Mouse (Mus musculus): ENCODE measurements around the gene Eme1. TPM values are rescaled to one million over a fixed set of nuclear protein-coding genes. Genes with fewer than 3 reads are reported as not detected.
"Not testable (repeated sequence)": the region's sequence is repeated elsewhere in the genome, so short reads cannot be mapped to it uniquely, and the experiment has no call there.

Eme1 gene
- polyA plus RNA-seq, 1 experiment from 2014 or later: 4.2 TPM

DNA sequence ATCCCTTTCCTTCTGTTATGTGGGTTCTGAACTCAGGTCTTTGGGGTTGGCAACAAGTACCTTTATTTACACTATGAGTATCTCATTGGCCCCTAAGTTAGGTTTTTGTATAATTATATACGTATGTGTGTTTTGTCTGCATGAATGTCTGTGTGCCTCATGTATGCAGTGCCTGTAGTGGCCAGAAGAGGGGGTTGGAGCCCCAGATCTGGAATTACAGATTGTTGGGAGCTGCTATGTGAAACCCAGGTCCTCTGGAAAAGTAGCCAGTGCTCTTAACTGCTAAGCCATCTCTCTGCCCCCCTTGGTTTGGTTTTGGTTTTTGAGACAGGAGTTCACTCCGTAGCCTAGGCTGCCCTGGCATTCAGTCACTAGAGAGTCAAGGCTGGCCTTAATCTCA, 43.4 kb upstream of the Eme1 start:
- H3K27ac ChIP-seq (ENCODE audit: low read depth, low read length): no peak overlapping the region
- no peak for ATAC-seq
- peak; percentile 40 for TF ChIP-seq CTCF (IDR thresholded peaks at IDR 0.05; ENCODE audit: low read depth)
- H3K4me1 ChIP-seq (replicated peaks; ENCODE audit: control insufficient read depth, insufficient read depth, low read length): no peaks in the 10 kb centered on the region
- no peaks in the 10 kb centered on the region for H3K9me3 ChIP-seq (ENCODE audit: control insufficient read depth)
- no peak overlapping the region for H3K9ac ChIP-seq (ENCODE audit: low read depth, low read length)
- 0 out of 2 replicates have a peak, but pooled peaks cover 6% of the 10 kb centered on the region for H3K27me3 ChIP-seq (replicated peaks; ENCODE audit: control insufficient read depth, insufficient read depth, low read length)
- H3K4me3 ChIP-seq (ENCODE audit: low read depth, low read length): no peak overlapping the region
- WGBS: 93% methylated on average over 2 of the region's 2 CpGs
- H3K36me3 ChIP-seq (ENCODE audit: control insufficient read depth, insufficient read depth): no peaks in the 10 kb centered on the region
- no peak overlapping the region for H3K4me2 ChIP-seq (replicated peaks; ENCODE audit: low read depth)

DNA sequence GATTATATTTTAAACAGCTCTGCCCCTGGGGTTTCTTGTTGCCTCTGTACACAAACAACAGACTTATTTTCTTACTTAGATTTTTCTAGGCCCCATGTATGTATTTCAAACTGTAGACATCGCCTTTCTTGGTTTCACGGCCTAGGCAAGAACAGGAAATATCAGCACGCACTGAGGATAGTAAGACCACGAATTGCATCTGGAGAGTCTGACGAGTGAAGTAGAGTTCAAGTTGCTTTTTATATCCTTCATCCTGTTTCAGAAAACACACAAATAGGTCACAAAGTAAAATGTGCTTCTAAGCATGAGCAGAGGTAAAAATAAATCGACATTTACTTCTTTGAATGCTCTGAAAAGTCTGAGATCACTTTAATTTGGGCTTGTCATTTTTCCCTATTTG, 41.7 kb upstream of the Eme1 start:
- no peak overlapping the region for H3K27ac ChIP-seq (ENCODE audit: low read depth, low read length)
- no peak for TF ChIP-seq CTCF (IDR thresholded peaks at IDR 0.05; ENCODE audit: low read depth)
- no peak overlapping the region for H3K9ac ChIP-seq (ENCODE audit: low read depth, low read length)
- WGBS: 72% methylated on average over 6 of the region's 6 CpGs
- H3K4me3 ChIP-seq (ENCODE audit: low read depth, low read length): no peak overlapping the region
- H3K4me2 ChIP-seq (replicated peaks; ENCODE audit: low read depth): no peak overlapping the region
- no peaks in the 10 kb centered on the region for H3K27me3 ChIP-seq (replicated peaks; ENCODE audit: control insufficient read depth, insufficient read depth, low read length)
- no peaks in the 10 kb centered on the region for H3K36me3 ChIP-seq (ENCODE audit: control insufficient read depth, insufficient read depth)
- H3K9me3 ChIP-seq (ENCODE audit: control insufficient read depth): no peaks in the 10 kb centered on the region
- no peaks in the 10 kb centered on the region for H3K4me1 ChIP-seq (replicated peaks; ENCODE audit: control insufficient read depth, insufficient read depth, low read length)
- no peak for ATAC-seq

DNA sequence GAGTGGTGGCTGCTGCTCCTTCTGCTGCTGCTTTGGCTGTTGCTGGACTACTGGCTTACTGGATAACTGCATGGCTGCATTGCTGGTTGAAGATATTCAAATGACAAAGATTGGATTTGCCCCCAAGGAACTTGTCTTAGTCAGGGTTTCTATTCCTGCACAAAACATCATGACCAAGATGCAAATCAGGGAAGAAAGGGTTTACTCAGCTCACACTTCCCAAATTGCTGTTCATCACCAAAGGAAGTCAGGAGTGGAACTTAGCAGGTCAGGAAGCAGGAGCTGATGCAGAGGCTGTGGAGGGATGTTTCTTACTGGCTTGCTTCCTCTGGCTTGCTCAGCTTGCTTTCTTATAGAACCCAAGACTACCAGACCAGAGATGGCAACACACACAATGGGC, 38.7 kb upstream of the Eme1 start:
- H3K4me1 ChIP-seq (replicated peaks; ENCODE audit: control insufficient read depth, insufficient read depth, low read length); H3K9me3 ChIP-seq (ENCODE audit: control insufficient read depth); H3K27ac ChIP-seq (ENCODE audit: low read depth, low read length); ATAC-seq; H3K27me3 ChIP-seq (replicated peaks; ENCODE audit: control insufficient read depth, insufficient read depth, low read length); H3K4me2 ChIP-seq (replicated peaks; ENCODE audit: low read depth); H3K4me3 ChIP-seq (ENCODE audit: low read depth, low read length); H3K36me3 ChIP-seq (ENCODE audit: control insufficient read depth, insufficient read depth); H3K9ac ChIP-seq (ENCODE audit: low read depth, low read length): not testable (repeated sequence)

- no peaks in the 10 kb centered on the region for H3K27me3 ChIP-seq (replicated peaks; ENCODE audit: control insufficient read depth, insufficient read depth, low read length)
- no peaks in the 10 kb centered on the region for H3K4me1 ChIP-seq (replicated peaks; ENCODE audit: control insufficient read depth, insufficient read depth, low read length)
- TF ChIP-seq CTCF (IDR thresholded peaks at IDR 0.05; ENCODE audit: low read depth): no peak
- H3K27ac ChIP-seq (ENCODE audit: low read depth, low read length): no peak overlapping the region
- ATAC-seq: no peak
- WGBS: 77% methylated on average over 6 of the region's 6 CpGs
- no peak overlapping the region for H3K4me2 ChIP-seq (replicated peaks; ENCODE audit: low read depth)
- no peaks in the 10 kb centered on the region for H3K9me3 ChIP-seq (ENCODE audit: control insufficient read depth)
- H3K4me3 ChIP-seq (ENCODE audit: low read depth, low read length): no peak overlapping the region
- no peaks in the 10 kb centered on the region for H3K36me3 ChIP-seq (ENCODE audit: control insufficient read depth, insufficient read depth)
- H3K9ac ChIP-seq (ENCODE audit: low read depth, low read length): no peak overlapping the region
Measured at GRCm38 (mm10) chr11:94687178-94687577, 33.4 kb upstream of the Eme1 start.

GRCm38 (mm10) chr11:94682427-94682826, 28.7 kb upstream of the Eme1 start:
- Histone ChIP-seq H3K4me1 (replicated peaks; ENCODE audit: control insufficient read depth, insufficient read depth, low read length) (no peaks in the 10 kb centered on the region; the same call in 1 of the 2 replicates), H3K27me3 (replicated peaks; ENCODE audit: control insufficient read depth, insufficient read depth, low read length) (no peaks in the 10 kb centered on the region), H3K4me2 (replicated peaks; ENCODE audit: low read depth) (no peak overlapping the region), H3K9ac (ENCODE audit: low read depth, low read length) (no peak overlapping the region), H3K27ac (ENCODE audit: low read depth, low read length) (no peak overlapping the region), H3K36me3 (ENCODE audit: control insufficient read depth, insufficient read depth) (no peaks in the 10 kb centered on the region), H3K4me3 (ENCODE audit: low read depth, low read length) (no peak overlapping the region), H3K9me3 (ENCODE audit: control insufficient read depth) (no peaks in the 10 kb centered on the region)
- WGBS: 74% methylated on average over 7 of the region's 7 CpGs
- TF ChIP-seq CTCF (IDR thresholded peaks at IDR 0.05; ENCODE audit: low read depth): no peak
- no peak for ATAC-seq

GRCm38 (mm10) chr11:94681640-94682039, 27.9 kb upstream of the Eme1 start:
- Histone ChIP-seq H3K9ac (ENCODE audit: low read depth, low read length) (no peak overlapping the region), H3K27ac (ENCODE audit: low read depth, low read length) (no peak overlapping the region), H3K4me1 (replicated peaks; ENCODE audit: control insufficient read depth, insufficient read depth, low read length) (no peaks in the 10 kb centered on the region; the same call in 1 of the 2 replicates), H3K4me2 (replicated peaks; ENCODE audit: low read depth) (no peak overlapping the region), H3K27me3 (replicated peaks; ENCODE audit: control insufficient read depth, insufficient read depth, low read length) (no peaks in the 10 kb centered on the region), H3K4me3 (ENCODE audit: low read depth, low read length) (no peak overlapping the region), H3K9me3 (ENCODE audit: control insufficient read depth) (no peaks in the 10 kb centered on the region), H3K36me3 (ENCODE audit: control insufficient read depth, insufficient read depth) (no peaks in the 10 kb centered on the region)
- no peak for ATAC-seq
- 76% methylated on average over 4 of the region's 4 CpGs for WGBS
- TF ChIP-seq CTCF (IDR thresholded peaks at IDR 0.05; ENCODE audit: low read depth): no peak

DNA sequence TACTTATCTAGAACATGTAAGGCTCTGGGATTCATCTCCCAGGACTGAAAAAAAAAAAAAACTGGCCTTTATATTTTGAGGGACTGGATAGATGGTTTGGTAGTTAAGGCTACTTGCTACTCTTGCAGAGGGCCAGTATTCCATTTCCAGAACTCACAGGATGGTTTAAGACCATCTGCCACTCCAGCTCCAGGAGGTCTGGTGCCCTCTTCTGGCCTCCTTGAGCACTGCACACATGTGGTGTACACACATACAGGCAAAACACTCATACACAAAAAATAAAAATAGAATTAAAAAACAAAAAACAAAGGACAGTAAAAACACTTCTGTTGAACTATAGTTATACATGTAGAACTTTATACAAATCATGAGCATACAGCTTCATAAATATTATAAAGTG, 26.9 kb upstream of the Eme1 start:
- no peak overlapping the region for H3K9ac ChIP-seq (ENCODE audit: low read depth, low read length)
- H3K27me3 ChIP-seq (replicated peaks; ENCODE audit: control insufficient read depth, insufficient read depth, low read length): no peaks in the 10 kb centered on the region
- no peak for ATAC-seq
- H3K27ac ChIP-seq (ENCODE audit: low read depth, low read length): no peak overlapping the region
- no peaks in the 10 kb centered on the region for H3K9me3 ChIP-seq (ENCODE audit: control insufficient read depth)
- no peak overlapping the region for H3K4me3 ChIP-seq (ENCODE audit: low read depth, low read length)
- no peak overlapping the region for H3K4me2 ChIP-seq (replicated peaks; ENCODE audit: low read depth)
- H3K4me1 ChIP-seq (replicated peaks; ENCODE audit: control insufficient read depth, insufficient read depth, low read length): no peaks in the 10 kb centered on the region; the same call in 1 of the 2 replicates
- no peaks in the 10 kb centered on the region for H3K36me3 ChIP-seq (ENCODE audit: control insufficient read depth, insufficient read depth)
- TF ChIP-seq CTCF (IDR thresholded peaks at IDR 0.05; ENCODE audit: low read depth): peak; percentile 43
